14 mouse cellular contexts compared by ENCODE assay signal in genomic region chr3:75901903-75902598, GRCm38 (mm10). TPM values are rescaled to one million over a fixed set of nuclear protein-coding genes. Genes with fewer than 3 reads are reported as not detected.
DNase-seq lines count a peak whose midpoint lies in the region; ATAC-seq lines count a peak whose summit lies in the region.
"Had no signal": no experiment of that assay in that cellular context is flagged by ENCODE, and none has a peak within 500 bp of the region (broad histone marks: within the 10 kb centered on the region; RNA-seq: fewer than 3 reads in every experiment).

No protein-coding gene starts in this region.

- ATAC-seq in forebrain, embryonic 11.5 days (replicated peaks; ENCODE audit: low FRiP score): 0 out of 2 replicates have a peak, but pooled peaks have one; percentile 27
- peak; percentile 90 for ATAC-seq in midbrain, embryonic 16.5 days
- no peak for ATAC-seq in granulocyte monocyte progenitor cell, adult 5-6 weeks (replicated peaks; ENCODE audit: poor library complexity, severe bottlenecking)

- no peaks in the 10 kb centered on the region; the same call in 1 of the 2 replicates for H3K36me3 ChIP-seq in forebrain, embryonic 11.5 days (ENCODE audit: control insufficient read depth, insufficient read depth, low read length)
- peaks cover 57% of the 10 kb centered on the region for H3K36me3 ChIP-seq in forebrain, embryonic 10.5 days (replicated peaks)
- H3K36me3 ChIP-seq in midbrain, embryonic 16.5 days (ENCODE audit: control insufficient read depth, insufficient read depth, low read length): no peaks in the 10 kb centered on the region

- H3K27ac ChIP-seq in forebrain, embryonic 11.5 days (ENCODE audit: low read depth, low read length): no peak overlapping the region
- H3K27ac ChIP-seq in forebrain, embryonic 10.5 days: no peak overlapping the region
- H3K27ac ChIP-seq in midbrain, embryonic 16.5 days (ENCODE audit: low read length): no peak overlapping the region
- H3K27ac ChIP-seq: stomach, embryonic 15.5 days had no signal

- no peak overlapping the region for H3K9ac ChIP-seq in forebrain, embryonic 11.5 days (ENCODE audit: low read length)
- H3K9ac ChIP-seq in midbrain, embryonic 16.5 days (ENCODE audit: low read depth, low read length): no peak overlapping the region
- H3K9ac ChIP-seq: stomach, embryonic 15.5 days had no signal

- no peak for DNase-seq in forebrain, embryonic 11.5 days (ENCODE audit: low spot score)
- no peak for DNase-seq in forebrain, embryonic 10.5 days (ENCODE audit: extremely low spot score, low spot score)
- peak; percentile 6 for DNase-seq in left cerebral cortex, postnatal 4 days
- no peak for DNase-seq in left cerebral cortex, adult 9 months (ENCODE audit: low spot score in 2 of 2)
- DNase-seq in ES-CJ7 (ENCODE audit: low read depth, low spot score): peak; percentile 40
- DNase-seq in cerebellum, adult 9-10 months: no peak
- DNase-seq: cerebellum, postnatal 36 days; gastrocnemius, postnatal 10 days; kidney, adult 8-10 months; lung, postnatal 10 days had no signal

- H3K27me3 ChIP-seq in forebrain, embryonic 11.5 days (ENCODE audit: control insufficient read depth, insufficient read depth, low read length): no peaks in the 10 kb centered on the region
- H3K27me3 ChIP-seq in forebrain, embryonic 10.5 days (ENCODE audit: poor library complexity, severe bottlenecking): no peaks in the 10 kb centered on the region
- H3K27me3 ChIP-seq in midbrain, embryonic 16.5 days (ENCODE audit: control insufficient read depth, insufficient read depth, low read depth, low read length): no peaks in the 10 kb centered on the region
- H3K27me3 ChIP-seq: stomach, embryonic 15.5 days had no signal

- H3K4me2 ChIP-seq in forebrain, embryonic 11.5 days (ENCODE audit: low read depth, low read length, severe bottlenecking): no peak overlapping the region
- H3K4me2 ChIP-seq in midbrain, embryonic 16.5 days (ENCODE audit: low read length): no peak overlapping the region
- H3K4me2 ChIP-seq: stomach, embryonic 15.5 days had no signal

- intact Hi-C loops in left cerebral cortex, postnatal 4 days (cut with DNase I): no loop called here

- WGBS in forebrain, embryonic 11.5 days: 85% methylated on average over 11 of the region's 11 CpGs
- WGBS in forebrain, embryonic 10.5 days: 87% methylated on average over 11 of the region's 11 CpGs
- WGBS in midbrain, embryonic 16.5 days: 53% methylated on average over 11 of the region's 11 CpGs

- H3K4me1 ChIP-seq in forebrain, embryonic 11.5 days (replicated peaks; ENCODE audit: control insufficient read depth, insufficient read depth, low read length): no peaks in the 10 kb centered on the region
- H3K4me1 ChIP-seq in forebrain, embryonic 10.5 days: no peaks in the 10 kb centered on the region
- peaks cover 8% of the 10 kb centered on the region; the same call in 1 of the 2 replicates for H3K4me1 ChIP-seq in midbrain, embryonic 16.5 days (ENCODE audit: control insufficient read depth, insufficient read depth, low read length)
- H3K4me1 ChIP-seq: stomach, embryonic 15.5 days had no signal

- H3K9me3 ChIP-seq in forebrain, embryonic 11.5 days (ENCODE audit: control insufficient read depth, low read length): no peaks in the 10 kb centered on the region
- no peaks in the 10 kb centered on the region for H3K9me3 ChIP-seq in forebrain, embryonic 10.5 days
- no peaks in the 10 kb centered on the region for H3K9me3 ChIP-seq in midbrain, embryonic 16.5 days (replicated peaks; ENCODE audit: control insufficient read depth, low read length, poor library complexity, severe bottlenecking)
- H3K9me3 ChIP-seq: stomach, embryonic 15.5 days had no signal

- H3K4me3 ChIP-seq in forebrain, embryonic 11.5 days (ENCODE audit: low read depth, low read length): no peak overlapping the region
- H3K4me3 ChIP-seq in forebrain, embryonic 10.5 days: no peak overlapping the region
- no peak overlapping the region for H3K4me3 ChIP-seq in midbrain, embryonic 16.5 days (ENCODE audit: low read depth, low read length)
- H3K4me3 ChIP-seq: erythroblast, embryonic 14.5 days; stomach, embryonic 15.5 days had no signal

RNA-seq across cellular contexts. Expression of gene Golim4, which starts 54.7 kb away (rescaled TPM):
- polyA plus RNA-seq in forebrain, embryonic 11.5 days (2014; fragmentation: Nextera tagmentation; extraction: Ambion mirVana): 46.9 and 47.6 TPM in 2 replicates
- polyA plus RNA-seq in forebrain, embryonic 10.5 days (2016; fragmentation: Nextera tagmentation; extraction: Ambion mirVana): 50.1 and 57.1 TPM in 2 replicates
- 10 to 100 TPM; 20.6 to 21.9 TPM for total RNA-seq in left cerebral cortex, postnatal 4 days (2021)
- polyA plus RNA-seq in midbrain, embryonic 16.5 days (2015; fragmentation: Nextera tagmentation; extraction: Ambion mirVana): 16.4 and 16.7 TPM in 2 replicates
- total RNA-seq in granulocyte monocyte progenitor cell, adult 5-6 weeks (2014; fragmentation: Nextera tagmentation): 36.6 and 52.1 TPM in 2 replicates
- 38.9 and 53.7 TPM in 2 replicates for total RNA-seq in granulocyte monocyte progenitor cell, adult 5-6 weeks (2017)

Comparison
In these comparisons a context has a peak if more than half of its experiments do, and no peak if none do; other contexts are left out.
1. DNase-seq: peak in left cerebral cortex, postnatal 4 days (single experiment) and ES-CJ7 (single experiment); none in forebrain, embryonic 11.5 days (single experiment), forebrain, embryonic 10.5 days (single experiment), left cerebral cortex, adult 9 months (0 of 2) and cerebellum, adult 9-10 months (single experiment).